Mouse (Mus musculus) liver, embryonic 12.5 days (tissue): ENCODE data around the gene Dvl2. TPM values are rescaled to one million over a fixed set of nuclear protein-coding genes. Genes with fewer than 3 reads are reported as not detected.

Experiments
- ATAC-seq: fragments of 200-750 bp; cut with Nextera tagmentation; 2 replicates; pipeline ENCODE4 v1.8.0; 2017; ENCODE audit warnings: moderate number of reproducible peaks, mild to moderate bottlenecking, moderate library complexity
- H3K27ac ChIP-seq: fragments of 300-500 bp; sonication (generic); 2 replicates; pipeline ENCODE4 v1.5.1; 2016; ENCODE audit warnings: mild to moderate bottlenecking
- H3K27me3 ChIP-seq: fragments of 300-500 bp; sonication (generic); replicated peaks from 2 replicates; pipeline ENCODE4 v1.6.1; 2016; ENCODE audit warnings: mild to moderate bottlenecking, moderate library complexity
- H3K36me3 ChIP-seq: fragments of 300-500 bp; sonication (generic); 2 replicates; pipeline ENCODE4 v1.6.1; 2016; ENCODE audit warnings: mild to moderate bottlenecking, moderate library complexity
- H3K4me1 ChIP-seq: fragments of 300-500 bp; sonication (generic); 2 replicates; pipeline ENCODE4 v1.6.1; 2016
- H3K4me2 ChIP-seq: fragments of 300-500 bp; sonication (generic); 2 replicates; pipeline ENCODE4 v1.6.1; 2016; ENCODE audit warnings: mild to moderate bottlenecking, moderate library complexity
- H3K4me3 ChIP-seq: fragments of 300-500 bp; sonication (generic); 2 replicates; pipeline ENCODE4 v1.5.1; 2016; ENCODE audit warnings: mild to moderate bottlenecking, moderate library complexity
- H3K9ac ChIP-seq: fragments of 300-500 bp; sonication (generic); 2 replicates; pipeline ENCODE4 v1.6.1; 2016; ENCODE audit warnings: mild to moderate bottlenecking, moderate library complexity
- H3K9me3 ChIP-seq: fragments of 300-500 bp; sonication (generic); replicated peaks from 2 replicates; pipeline ENCODE4 v1.6.1; 2016; ENCODE audit warnings: mild to moderate bottlenecking, moderate library complexity
- WGBS: fragments of 180-500 bp; shearing (Covaris S2); methylation state at CpG from one replicate; pipeline ENCODE4 v1.1.7; 2016; ENCODE audit not compliant: insufficient replicate concordance; 5-methylcytosine and 5-hydroxymethylcytosine counted together
- polyA plus RNA-seq: library from polyadenylated mRNA; unstranded; fragments of >200 nt; fragmentation: Nextera tagmentation; extraction: Ambion mirVana; gene quantifications from 2 replicates; pipeline ENCODE4 v1.2.1, GENCODE M21; 2016

Gene Dvl2
- polyA plus RNA-seq, 1 experiment from 2014 or later, result 13.4 TPM

GRCm38 (mm10) chr11:70023481-70024150, 23.2 kb downstream of the Dvl2 start:
- Histone ChIP-seq H3K4me3 (peak overlapping the region; percentile 8), H3K4me1 (peaks cover 80% of the 10 kb centered on the region), H3K4me2 (peak overlapping the region; percentile 58), H3K27ac (no peak overlapping the region), H3K27me3 (peaks cover 67% of the 10 kb centered on the region), H3K9ac (no peak overlapping the region), H3K9me3 (no peaks in the 10 kb centered on the region), H3K36me3 (no peaks in the 10 kb centered on the region)
- no peak for ATAC-seq
- 10% methylated on average over 18 of the region's 29 CpGs for WGBS

- Histone ChIP-seq H3K4me1 (peaks cover 80% of the 10 kb centered on the region), H3K4me3 (peak overlapping the region; percentile 8; the same call in 1 of the 2 replicates), H3K9me3 (no peaks in the 10 kb centered on the region), H3K27me3 (peaks cover 68% of the 10 kb centered on the region), H3K36me3 (no peaks in the 10 kb centered on the region), H3K4me2 (peak overlapping the region; percentile 58), H3K9ac (no peak overlapping the region), H3K27ac (no peak overlapping the region)
- no peak for ATAC-seq
- 15% methylated on average over 6 of the region's 6 CpGs for WGBS
Measured at GRCm38 (mm10) chr11:70024151-70024514, 23.7 kb downstream of the Dvl2 start.

GRCm38 (mm10) chr11:70026689-70027088, 26.3 kb downstream of the Dvl2 start:
- peaks cover 66% of the 10 kb centered on the region for H3K4me1 ChIP-seq
- WGBS, result 27% methylated on average over 19 of the region's 19 CpGs
- H3K27me3 ChIP-seq, result peaks cover 68% of the 10 kb centered on the region
- peak overlapping the region; percentile 23; the same call in 1 of the 2 replicates for H3K4me3 ChIP-seq
- peaks cover 12% of the 10 kb centered on the region for H3K36me3 ChIP-seq
- H3K4me2 ChIP-seq, result peak overlapping the region; percentile 53
- no peaks in the 10 kb centered on the region for H3K9me3 ChIP-seq
- H3K27ac ChIP-seq, result 0 out of 2 replicates have a peak overlapping the region, but pooled peaks have one; percentile 10
- no peak overlapping the region for H3K9ac ChIP-seq
- ATAC-seq, result peak; percentile 51

GRCm38 (mm10) chr11:70027397-70027796, 27.0 kb downstream of the Dvl2 start:
- Histone ChIP-seq H3K4me1 (peaks cover 65% of the 10 kb centered on the region), H3K27me3 (peaks cover 63% of the 10 kb centered on the region), H3K9ac (no peak overlapping the region), H3K27ac (0 out of 2 replicates have a peak overlapping the region, but pooled peaks have one; percentile 10), H3K4me2 (peak overlapping the region; percentile 53; the same call in 1 of the 2 replicates), H3K36me3 (peaks cover 19% of the 10 kb centered on the region), H3K9me3 (no peaks in the 10 kb centered on the region), H3K4me3 (no peak overlapping the region)
- no peak for ATAC-seq
- WGBS, result 57% methylated on average over 9 of the region's 9 CpGs

- H3K4me1 ChIP-seq, result peaks cover 55% of the 10 kb centered on the region
- peaks cover 26% of the 10 kb centered on the region for H3K36me3 ChIP-seq
- 0 out of 2 replicates have a peak overlapping the region, but pooled peaks have one; percentile 4 for H3K4me3 ChIP-seq
- H3K27ac ChIP-seq, result no peak overlapping the region
- 25% methylated on average over 12 of the region's 12 CpGs for WGBS
- no peaks in the 10 kb centered on the region for H3K9me3 ChIP-seq
- H3K9ac ChIP-seq, result no peak overlapping the region
- peaks cover 51% of the 10 kb centered on the region for H3K27me3 ChIP-seq
- ATAC-seq, result no peak
- H3K4me2 ChIP-seq, result peak overlapping the region; percentile 54
Measured at GRCm38 (mm10) chr11:70028401-70029129, 28.2 kb downstream of the Dvl2 start.

- 0 out of 2 replicates have a peak overlapping the region, but pooled peaks have one; percentile 2 for H3K9ac ChIP-seq
- H3K4me2 ChIP-seq, result peak overlapping the region; percentile 54
- peak overlapping the region; percentile 10; the same call in 1 of the 2 replicates for H3K4me3 ChIP-seq
- H3K36me3 ChIP-seq, result peaks cover 26% of the 10 kb centered on the region
- 5% methylated on average over 20 of the region's 20 CpGs for WGBS
- no peak overlapping the region for H3K27ac ChIP-seq
- H3K4me1 ChIP-seq, result peaks cover 48% of the 10 kb centered on the region
- peak; percentile 53 for ATAC-seq
- H3K9me3 ChIP-seq, result no peaks in the 10 kb centered on the region
- H3K27me3 ChIP-seq, result peaks cover 44% of the 10 kb centered on the region
Measured at GRCm38 (mm10) chr11:70029130-70029801, 28.9 kb downstream of the Dvl2 start.

GRCm38 (mm10) chr11:70029829-70030550, 29.6 kb downstream of the Dvl2 start:
- WGBS, result 62% methylated on average over 11 of the region's 11 CpGs
- Histone ChIP-seq H3K4me1 (peaks cover 45% of the 10 kb centered on the region), H3K27ac (no peak overlapping the region), H3K4me3 (no peak overlapping the region), H3K9me3 (no peaks in the 10 kb centered on the region), H3K9ac (no peak overlapping the region), H3K4me2 (peak overlapping the region; percentile 54; the same call in 1 of the 2 replicates), H3K36me3 (peaks cover 26% of the 10 kb centered on the region), H3K27me3 (peaks cover 37% of the 10 kb centered on the region)
- ATAC-seq, result no peak

GRCm38 (mm10) chr11:70030651-70031320, 30.4 kb downstream of the Dvl2 start:
- 84% methylated on average over 28 of the region's 28 CpGs for WGBS
- Histone ChIP-seq H3K4me2 (no peak overlapping the region), H3K36me3 (peaks cover 26% of the 10 kb centered on the region), H3K4me1 (peaks cover 45% of the 10 kb centered on the region), H3K9ac (no peak overlapping the region), H3K9me3 (no peaks in the 10 kb centered on the region), H3K27ac (no peak overlapping the region), H3K27me3 (peaks cover 29% of the 10 kb centered on the region), H3K4me3 (no peak overlapping the region)
- ATAC-seq, result no peak

GRCm38 (mm10) chr11:70031321-70031670, 30.9 kb downstream of the Dvl2 start:
- 88% methylated on average over 11 of the region's 11 CpGs for WGBS
- peaks cover 40% of the 10 kb centered on the region for H3K4me1 ChIP-seq
- no peak overlapping the region for H3K9ac ChIP-seq
- no peak overlapping the region for H3K27ac ChIP-seq
- H3K36me3 ChIP-seq, result peaks cover 26% of the 10 kb centered on the region
- H3K9me3 ChIP-seq, result no peaks in the 10 kb centered on the region
- ATAC-seq, result no peak
- no peak overlapping the region for H3K4me2 ChIP-seq
- H3K4me3 ChIP-seq, result no peak overlapping the region
- peaks cover 24% of the 10 kb centered on the region for H3K27me3 ChIP-seq

- Histone ChIP-seq H3K4me2 (no peak overlapping the region), H3K4me3 (no peak overlapping the region), H3K27ac (no peak overlapping the region), H3K36me3 (peaks cover 25% of the 10 kb centered on the region), H3K9ac (no peak overlapping the region), H3K9me3 (no peaks in the 10 kb centered on the region), H3K4me1 (peaks cover 4% of the 10 kb centered on the region; the same call in 1 of the 2 replicates), H3K27me3 (no peaks in the 10 kb centered on the region)
- no peak for ATAC-seq
- 51% methylated on average over 7 of the region's 7 CpGs for WGBS
Measured at GRCm38 (mm10) chr11:70038174-70038573, 37.8 kb downstream of the Dvl2 start.

GRCm38 (mm10) chr11:70039631-70040030, 39.2 kb downstream of the Dvl2 start:
- 83% methylated on average over 10 of the region's 10 CpGs for WGBS
- Histone ChIP-seq H3K9me3 (no peaks in the 10 kb centered on the region), H3K4me2 (no peak overlapping the region), H3K4me3 (no peak overlapping the region), H3K27me3 (no peaks in the 10 kb centered on the region), H3K4me1 (peaks cover 4% of the 10 kb centered on the region; the same call in 1 of the 2 replicates), H3K27ac (no peak overlapping the region), H3K36me3 (peaks cover 23% of the 10 kb centered on the region), H3K9ac (no peak overlapping the region)
- no peak for ATAC-seq
